Mouse (Mus musculus) T-helper 1 cell (primary cell): ENCODE data around the gene Wwox.

ENCODE experiments used
- in situ Hi-C: fragments of 300-600 bp; cut with MboI, MseI; formaldehyde crosslinking; loops from one replicate; pipeline ENCODE4 v1.15.1; 2025; ENCODE audit warnings: high pct_unique_total_duplicates

Gene Wwox

DNA sequence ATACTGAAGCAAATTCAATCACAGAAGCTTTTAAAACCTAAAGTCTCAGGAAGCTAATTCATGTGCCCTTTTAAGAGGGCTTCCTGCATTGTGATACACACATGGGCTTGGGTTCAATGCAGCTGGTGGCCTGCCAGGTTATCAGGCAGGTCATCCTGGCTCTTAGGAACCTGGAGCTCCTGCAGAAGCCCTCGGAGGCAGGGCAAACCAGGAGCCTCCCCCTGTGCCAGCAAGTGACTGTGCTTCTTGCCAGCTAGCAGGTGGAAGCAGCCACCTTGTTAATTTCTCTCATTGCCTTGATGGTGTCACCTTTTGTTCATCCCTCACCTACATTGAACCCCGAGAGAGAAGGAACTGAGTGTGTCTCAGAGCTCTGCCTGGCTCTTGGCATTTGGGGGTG is 872.9 kb downstream of the Wwox start:
- in situ Hi-C loops: no loop called here

DNA sequence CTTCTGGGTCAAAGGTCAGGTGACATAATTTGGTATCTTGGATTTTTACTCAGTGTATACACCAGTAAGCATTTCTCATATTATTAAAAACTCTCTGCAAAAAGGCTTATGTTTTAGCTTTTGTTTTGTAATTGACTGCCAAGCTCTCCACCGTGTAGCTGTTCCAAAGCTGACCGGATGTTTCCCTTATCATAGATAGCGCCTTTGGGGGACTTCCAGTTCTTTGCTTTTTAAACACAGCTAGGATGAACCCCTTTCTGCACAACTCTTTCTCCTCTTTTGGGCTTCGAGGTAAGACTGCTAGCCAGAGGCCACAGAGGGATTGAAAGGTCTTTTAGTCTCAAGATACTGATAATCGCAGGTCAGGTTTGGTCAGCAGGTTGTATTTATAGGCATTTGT is 883.0 kb downstream of the Wwox start:
- in situ Hi-C loops: no loop called here

DNA sequence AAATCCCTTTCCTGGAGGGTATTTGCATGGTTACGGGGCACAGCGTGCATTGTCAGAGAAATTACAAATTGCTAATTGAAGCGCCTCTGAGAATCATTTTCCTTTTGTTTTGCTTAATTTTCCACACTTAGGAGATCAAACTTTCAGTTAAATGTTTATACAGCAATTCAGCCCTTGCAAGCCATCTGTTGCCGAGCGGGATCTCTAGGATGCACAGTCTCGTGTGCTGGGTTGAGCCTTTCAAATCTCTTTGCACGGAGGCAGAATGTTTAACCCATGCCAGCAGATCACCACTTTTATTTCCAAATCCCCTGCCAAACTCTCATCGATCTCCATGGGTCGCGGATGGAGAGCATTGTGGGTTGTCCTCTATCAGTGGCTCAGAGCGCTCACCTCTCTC is 891.2 kb downstream of the Wwox start:
- in situ Hi-C loops: no loop called here

DNA sequence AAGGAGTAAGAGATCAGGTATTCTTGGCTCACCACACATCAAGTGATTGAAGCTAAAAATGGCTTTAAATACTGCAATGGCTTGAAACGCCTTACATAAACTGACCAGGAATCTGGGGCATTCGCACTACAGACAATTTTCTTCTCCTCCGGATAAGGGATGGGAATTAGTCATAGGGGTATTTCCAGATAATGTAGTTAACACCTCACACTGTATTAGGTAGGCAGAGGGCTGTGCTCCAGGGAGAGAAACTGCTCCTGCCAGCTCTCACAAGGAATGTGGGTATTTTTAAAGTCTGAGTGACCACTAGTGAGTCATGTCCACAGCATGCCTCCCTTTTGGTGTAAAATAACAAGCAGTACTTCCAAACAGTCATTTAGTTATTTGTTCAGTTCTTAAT is 894.5 kb downstream of the Wwox start:
- in situ Hi-C loops: no loop called here

- in situ Hi-C loops: no loop called here
These were observed 896.9 kb downstream of the Wwox start for GRCm38 (mm10) chr8:115336361-115336760.

DNA sequence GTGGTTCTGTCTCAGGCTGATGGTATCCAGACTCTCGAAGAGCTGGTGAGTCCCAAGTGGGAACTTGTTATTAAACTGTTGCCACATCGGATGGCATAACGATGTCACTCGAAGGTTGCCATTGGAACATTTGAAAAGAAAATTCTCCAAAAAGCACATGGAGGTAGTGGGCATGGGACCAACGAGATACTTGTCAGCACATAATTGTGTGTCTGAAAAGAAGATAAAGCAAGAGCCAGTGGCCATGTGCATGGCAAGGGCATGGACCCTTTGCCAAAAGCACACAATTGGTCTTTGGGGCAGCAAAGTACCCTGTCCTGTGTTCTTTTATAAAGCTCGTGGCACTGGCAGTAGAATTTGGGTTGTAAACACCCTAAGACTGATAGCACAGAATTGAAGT is 909.2 kb downstream of the Wwox start:
- in situ Hi-C loops: no loop called here

DNA sequence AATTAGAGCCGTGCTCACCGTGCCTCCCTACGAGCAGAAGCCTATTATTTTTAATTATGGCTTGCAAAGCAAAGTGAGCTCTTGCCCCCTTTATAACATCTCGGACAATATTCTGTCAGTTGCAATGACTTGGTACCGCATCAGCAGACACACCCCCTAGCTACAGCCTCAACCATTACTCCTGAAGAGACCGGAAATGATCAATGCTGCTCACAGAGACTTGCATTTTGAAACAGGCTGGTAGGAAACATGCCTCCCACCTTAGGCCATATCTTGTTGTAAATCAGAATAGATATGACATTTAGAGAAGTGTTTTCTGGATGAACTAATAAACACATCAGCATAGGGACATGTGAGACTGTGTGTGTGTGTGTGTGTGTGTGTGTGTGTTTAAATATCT is 911.3 kb downstream of the Wwox start:
- in situ Hi-C loops: loop anchor here (10.0 kb wide), 1 partner anchor 244 kb away; no protein-coding TSS in a partner anchor

GRCm38 (mm10) chr8:115357663-115358335 is 918.3 kb downstream of the Wwox start:
- in situ Hi-C loops: loop anchor here (10.0 kb wide), 1 partner anchor 237 kb away; no protein-coding TSS in a partner anchor

- in situ Hi-C loops: loop anchor here (10.0 kb wide), 1 partner anchor 236 kb away; no protein-coding TSS in a partner anchor
These were observed 919.0 kb downstream of the Wwox start for GRCm38 (mm10) chr8:115358481-115358880.

DNA sequence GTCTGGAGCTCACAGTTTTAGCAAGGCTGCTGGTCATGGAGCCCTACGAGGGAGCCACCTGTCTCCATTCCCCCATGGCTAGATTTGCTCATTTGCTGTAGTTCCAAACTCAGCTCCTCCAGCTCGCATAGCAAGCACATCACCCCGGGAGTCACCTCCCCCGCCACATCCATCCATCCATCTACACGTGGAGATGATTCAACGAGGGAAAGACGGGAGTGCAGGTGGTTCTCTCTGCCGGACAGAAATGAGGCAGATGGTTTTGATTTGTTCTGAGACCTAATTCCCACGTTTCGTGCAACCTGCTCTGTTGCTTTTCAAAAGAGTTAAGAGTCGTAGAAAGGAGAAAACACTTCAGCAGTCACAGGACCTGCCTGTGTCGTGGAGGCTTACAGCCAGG is 920.2 kb downstream of the Wwox start:
- in situ Hi-C loops: loop anchor here (10.0 kb wide), 1 partner anchor 235 kb away; no protein-coding TSS in a partner anchor

- in situ Hi-C loops: no loop called here
These were observed 923.1 kb downstream of the Wwox start for GRCm38 (mm10) chr8:115362518-115362917.

DNA sequence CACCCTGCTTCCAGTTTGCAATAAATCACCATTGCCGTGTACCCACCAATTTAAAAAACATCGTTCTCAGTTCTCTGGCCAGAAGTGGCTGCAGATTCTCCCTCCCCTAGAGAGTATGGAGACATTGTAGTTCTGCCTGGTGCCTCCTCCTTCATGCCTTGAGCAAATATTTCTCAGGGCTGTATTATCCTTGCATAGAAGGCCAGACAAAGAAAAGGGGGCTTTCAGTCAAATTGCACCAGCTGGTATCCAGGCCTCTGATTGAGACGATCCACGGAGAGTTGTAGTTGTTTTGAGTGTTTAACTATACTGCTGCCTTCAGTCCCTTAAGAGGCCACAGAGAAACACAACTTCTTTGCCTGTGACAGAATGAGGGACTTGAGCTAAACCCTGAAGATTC is 935.5 kb downstream of the Wwox start:
- in situ Hi-C loops: no loop called here

DNA sequence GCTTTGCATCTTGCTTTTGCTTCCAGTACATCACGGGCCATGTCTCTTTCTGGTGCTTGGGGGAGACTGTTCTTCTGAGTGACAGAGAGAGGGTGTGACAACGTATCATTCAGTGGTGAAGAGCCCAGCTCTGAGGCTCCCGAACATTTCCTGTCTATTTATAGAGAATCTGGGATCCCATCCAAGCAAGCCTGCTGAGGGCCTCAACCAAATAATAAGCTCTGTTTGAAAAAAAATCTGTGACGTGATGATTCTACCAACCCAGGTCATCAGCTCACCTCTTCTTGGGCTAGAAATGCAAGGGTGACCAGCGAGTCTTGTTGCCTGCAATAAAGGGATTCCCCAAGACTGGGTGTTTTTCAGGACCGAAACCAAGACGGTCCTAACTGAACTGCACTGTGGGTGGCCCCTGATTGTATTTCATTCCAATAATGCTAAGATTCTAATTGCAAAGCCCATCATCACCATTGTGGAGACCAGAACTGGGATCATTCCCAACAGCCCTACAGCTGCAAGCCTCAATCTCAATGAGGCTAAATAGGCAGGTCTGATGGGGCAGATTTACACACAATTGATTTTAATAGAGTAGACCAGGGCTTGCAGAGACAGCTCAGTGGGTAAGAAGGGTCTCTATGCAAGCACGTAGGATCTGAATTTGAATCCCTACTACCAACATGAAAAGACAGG is 936.0 kb downstream of the Wwox start:
- in situ Hi-C loops: no loop called here

DNA sequence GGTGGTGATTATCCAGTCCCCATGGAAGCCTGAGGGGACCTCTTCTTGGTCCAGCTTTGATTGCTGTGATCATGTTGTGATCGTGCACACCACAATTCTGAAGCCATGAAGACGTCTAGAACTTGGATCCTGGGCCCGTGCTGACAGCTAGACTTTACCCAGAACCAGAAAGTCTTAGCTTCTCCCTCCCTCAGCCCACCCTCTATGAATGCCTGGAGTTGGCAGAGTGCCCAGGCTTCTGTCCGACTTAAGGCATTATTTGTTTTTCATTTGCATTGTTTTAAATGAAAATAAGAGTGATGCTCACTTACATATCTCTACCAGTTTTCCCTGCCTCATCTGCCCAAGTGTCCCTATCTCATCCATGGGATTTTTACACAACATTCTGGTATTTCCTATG is 937.9 kb downstream of the Wwox start:
- in situ Hi-C loops: no loop called here

DNA sequence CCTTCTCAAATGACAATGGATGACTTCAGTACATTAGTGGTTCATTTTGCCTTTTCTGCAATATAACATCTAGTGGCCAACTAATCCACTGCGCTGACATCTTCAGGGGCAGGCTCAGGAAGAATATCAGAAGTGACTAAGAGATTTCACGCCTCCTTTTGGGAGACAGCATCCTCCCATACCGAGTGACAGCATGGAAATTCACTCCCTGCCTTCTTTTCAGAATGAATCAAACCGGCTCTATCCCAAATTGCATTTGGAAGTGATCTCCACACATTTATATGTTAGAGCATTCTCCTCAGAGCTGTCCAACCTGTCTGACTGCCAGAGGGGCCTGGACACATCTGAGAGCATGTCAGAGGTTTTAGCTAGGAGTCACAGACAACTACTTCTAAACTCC is 940.6 kb downstream of the Wwox start:
- in situ Hi-C loops: no loop called here

GRCm38 (mm10) chr8:115390921-115391504 is 951.6 kb downstream of the Wwox start:
- in situ Hi-C loops: no loop called here

GRCm38 (mm10) chr8:115395840-115396239 is 956.4 kb downstream of the Wwox start:
- in situ Hi-C loops: loop anchor here (5.0 kb wide), 1 partner anchor 311 kb away; the partner anchor contains the start of gene Maf

DNA sequence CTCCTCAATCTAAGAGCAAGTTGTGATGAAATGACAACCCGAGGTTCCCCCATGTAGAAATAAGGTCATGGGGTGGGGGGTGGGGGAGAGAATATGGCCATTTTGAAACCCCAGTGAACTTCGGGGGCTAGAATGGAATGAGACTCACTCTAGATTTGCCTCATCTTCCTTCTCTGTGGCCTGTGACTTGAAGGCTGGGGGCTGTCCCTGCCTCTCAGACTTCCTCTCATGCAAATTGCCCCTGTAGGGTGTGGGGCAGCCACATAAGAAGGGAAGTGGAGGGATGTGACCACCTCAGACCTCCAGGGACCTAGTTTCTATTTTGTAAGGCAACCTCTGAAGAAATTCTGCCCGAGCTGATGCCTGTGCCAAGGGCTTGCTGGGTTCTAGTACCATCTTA is 958.5 kb downstream of the Wwox start:
- in situ Hi-C loops: loop anchor here (5.0 kb wide), 1 partner anchor 309 kb away; the partner anchor contains the start of gene Maf

DNA sequence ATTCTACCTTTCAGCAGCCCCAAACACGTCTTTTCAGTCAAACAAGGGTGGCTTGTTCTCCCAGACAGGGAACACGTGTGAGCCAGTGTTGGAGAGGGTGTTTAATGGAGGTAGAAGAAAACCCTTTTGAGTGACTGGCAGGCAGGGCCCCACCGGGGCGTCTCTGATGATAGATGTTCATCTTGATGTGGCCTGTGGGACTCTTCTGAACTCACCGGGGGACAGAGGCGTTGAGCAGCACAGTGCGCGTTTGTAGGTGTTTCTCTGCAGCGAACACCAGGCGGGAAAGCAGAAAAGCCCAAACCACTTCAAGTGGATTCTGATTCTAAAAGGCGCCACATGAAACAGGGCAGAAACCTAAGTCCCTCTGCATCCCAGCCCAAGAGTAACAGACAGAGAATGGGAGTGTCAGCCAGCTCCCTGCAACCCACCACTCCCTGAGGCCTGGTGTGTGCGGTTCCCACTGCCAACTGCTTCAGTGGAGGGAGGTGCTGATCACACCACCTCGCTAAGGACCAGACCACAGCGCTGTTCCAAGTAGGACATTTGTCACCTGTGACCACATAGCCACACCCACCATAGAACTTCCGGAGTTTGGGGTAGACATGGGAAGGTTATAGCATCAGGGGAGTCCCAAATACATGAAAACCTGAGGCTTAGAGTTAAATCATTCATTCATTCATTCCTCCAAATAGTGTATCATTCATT is 960.7 kb downstream of the Wwox start:
- in situ Hi-C loops: no loop called here
